Mouse (Mus musculus) MEL (cell line): ENCODE results near the gene Ube2j1.

Experiments used
- CHD2 ChIP-seq: IDR thresholded peaks from 2 replicates; pipeline ENCODE4 v1.6.1; 2011; ENCODE audit warnings: low read length, improper control_type of control experiment
- CTCF ChIP-seq, 3 experiments: IDR thresholded peaks in 2 of 3; conservative IDR thresholded peaks in 1 of 3; 2 replicates each; pipeline ENCODE4 v1.5.1; 2011 to 2012; ENCODE audit warnings: low read length in 3 of 3, low read depth in 2 of 3, mild to moderate bottlenecking in 2 of 3, improper control_type of control experiment in 1 of 3, inconsistent platforms in 1 of 3, mixed read lengths in 1 of 3, moderate library complexity in 1 of 3; ENCODE audit not compliant: control insufficient read depth in 1 of 3, insufficient read depth in 1 of 3, poor library complexity in 1 of 3, severe bottlenecking in 1 of 3
- EP300 ChIP-seq, 2 experiments: IDR thresholded peaks; 2 replicates each; pipeline ENCODE4 v1.6.1; 2011; ENCODE audit warnings: improper control_type of control experiment in 2 of 2, low read length in 2 of 2, low read depth in 1 of 2, mild to moderate bottlenecking in 1 of 2
- HCFC1 ChIP-seq: IDR thresholded peaks from 2 replicates; pipeline ENCODE4 v1.6.1; 2012; ENCODE audit warnings: low read depth, mild to moderate bottlenecking, inconsistent platforms, low read length, improper control_type of control experiment, moderate library complexity
- MAX ChIP-seq: IDR thresholded peaks from 2 replicates; pipeline ENCODE4 v1.6.1; 2011; ENCODE audit warnings: low read length, improper control_type of control experiment
- MEF2A ChIP-seq: IDR thresholded peaks from 2 replicates; pipeline ENCODE4 v1.6.1; 2014; ENCODE audit warnings: low read depth, mild to moderate bottlenecking, inconsistent platforms, low read length, improper control_type of control experiment; ENCODE audit not compliant: poor library complexity, insufficient replicate concordance, severe bottlenecking; ENCODE audit errors: extremely low read depth
- NELFE ChIP-seq: IDR thresholded peaks from 2 replicates; pipeline ENCODE4 v1.6.1; 2011; ENCODE audit warnings: low read depth, low read length, improper control_type of control experiment
- NRF1 ChIP-seq: IDR thresholded peaks from 2 replicates; pipeline ENCODE4 v1.6.1; 2014; ENCODE audit warnings: low read depth, mild to moderate bottlenecking, inconsistent platforms, low read length, improper control_type of control experiment, moderate library complexity; ENCODE audit not compliant: poor library complexity, insufficient read depth, severe bottlenecking
- POLR2A ChIP-seq, 2 experiments: IDR thresholded peaks; 2 replicates each; pipeline ENCODE4 v1.6.1; 2011 to 2012; ENCODE audit warnings: low read length in 2 of 2, mild to moderate bottlenecking in 2 of 2, control low read depth in 1 of 2, improper control_type of control experiment in 1 of 2, low read depth in 1 of 2, moderate library complexity in 1 of 2; ENCODE audit not compliant: control insufficient read depth in 1 of 2, insufficient read depth in 1 of 2, poor library complexity in 1 of 2
- POLR2AphosphoS5 ChIP-seq: IDR thresholded peaks from 2 replicates; pipeline ENCODE4 v1.6.1; 2012; ENCODE audit warnings: low read depth, borderline replicate concordance, mild to moderate bottlenecking, inconsistent platforms, low read length, moderate library complexity, mixed read lengths
- TAL1 ChIP-seq: IDR thresholded peaks from 2 replicates; pipeline ENCODE4 v1.6.1; 2012; ENCODE audit warnings: mild to moderate bottlenecking, inconsistent platforms, low read length, moderate library complexity, mixed read lengths
- TCF12 ChIP-seq: IDR thresholded peaks from 2 replicates; pipeline ENCODE4 v1.6.1; 2014; ENCODE audit warnings: low read depth, mild to moderate bottlenecking, inconsistent platforms, low read length, improper control_type of control experiment, moderate library complexity
- ZMIZ1 ChIP-seq: IDR thresholded peaks from 2 replicates; pipeline ENCODE4 v1.6.1; 2012; ENCODE audit warnings: low read depth, mild to moderate bottlenecking, inconsistent platforms, low read length, improper control_type of control experiment, moderate library complexity

DNA sequence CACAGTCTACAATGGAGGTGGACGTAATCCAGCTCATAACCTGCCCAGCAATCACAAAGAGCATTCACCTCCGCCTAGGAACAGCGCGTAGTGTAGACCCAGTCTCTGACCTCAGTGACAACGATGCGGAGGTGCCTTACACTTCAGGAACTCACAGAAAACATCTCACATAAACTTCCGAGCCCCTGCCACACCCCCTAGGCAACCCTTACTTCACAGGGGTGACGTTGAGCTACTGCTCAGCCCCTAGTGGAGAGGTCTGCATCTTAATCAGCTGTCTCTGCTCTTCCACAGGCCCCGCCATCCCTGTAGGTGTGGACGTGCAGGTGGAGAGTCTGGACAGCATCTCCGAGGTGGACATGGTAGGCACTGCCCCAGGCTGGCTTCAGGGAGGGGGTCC, 45.9 kb downstream of the Ube2j1 start:
- TF ChIP-seq HCFC1 = no peak
- TF ChIP-seq POLR2A (IDR thresholded peaks at IDR 0.05; ENCODE audit: control insufficient read depth in 1 of 2, insufficient read depth in 1 of 2, low read depth in 1 of 2, low read length in 2 of 2, poor library complexity in 1 of 2) = no peak
- TF ChIP-seq CTCF (IDR thresholded peaks at IDR 0.05 in 2 of 3, conservative IDR thresholded peaks at IDR 0.05 in 1 of 3; ENCODE audit: control insufficient read depth in 1 of 3, insufficient read depth in 1 of 3, low read depth in 2 of 3, low read length in 3 of 3, poor library complexity in 1 of 3, severe bottlenecking in 1 of 3) = no peak
- TF ChIP-seq MEF2A = no peak
- TF ChIP-seq MAX = no peak
- no peak for TF ChIP-seq ZMIZ1
- no peak for TF ChIP-seq EP300 (IDR thresholded peaks at IDR 0.05; ENCODE audit: low read depth in 1 of 2, low read length in 2 of 2)
- TF ChIP-seq POLR2AphosphoS5 = no peak
- TF ChIP-seq NRF1 = no peak
- TF ChIP-seq TAL1 = no peak
- TF ChIP-seq TCF12 = no peak
- TF ChIP-seq CHD2 = no peak
- no peak for TF ChIP-seq NELFE
